Mouse (Mus musculus) testis, adult 2 months (tissue): ENCODE measurements around the gene Rest.

Experiments
- CTCF ChIP-seq: fragments of 200-500 bp; IDR thresholded peaks from 2 replicates; pipeline ENCODE4 v1.5.1; 2012; ENCODE audit warnings: low read depth, mild to moderate bottlenecking, inconsistent platforms, low read length, moderate library complexity; ENCODE audit not compliant: control insufficient read depth, insufficient read depth, insufficient replicate concordance
- POLR2A ChIP-seq: fragments of 200-500 bp; IDR thresholded peaks from 2 replicates; pipeline ENCODE4 v1.6.1; 2012; ENCODE audit warnings: low read depth, mild to moderate bottlenecking, inconsistent platforms, low read length, moderate library complexity; ENCODE audit not compliant: control insufficient read depth

DNA sequence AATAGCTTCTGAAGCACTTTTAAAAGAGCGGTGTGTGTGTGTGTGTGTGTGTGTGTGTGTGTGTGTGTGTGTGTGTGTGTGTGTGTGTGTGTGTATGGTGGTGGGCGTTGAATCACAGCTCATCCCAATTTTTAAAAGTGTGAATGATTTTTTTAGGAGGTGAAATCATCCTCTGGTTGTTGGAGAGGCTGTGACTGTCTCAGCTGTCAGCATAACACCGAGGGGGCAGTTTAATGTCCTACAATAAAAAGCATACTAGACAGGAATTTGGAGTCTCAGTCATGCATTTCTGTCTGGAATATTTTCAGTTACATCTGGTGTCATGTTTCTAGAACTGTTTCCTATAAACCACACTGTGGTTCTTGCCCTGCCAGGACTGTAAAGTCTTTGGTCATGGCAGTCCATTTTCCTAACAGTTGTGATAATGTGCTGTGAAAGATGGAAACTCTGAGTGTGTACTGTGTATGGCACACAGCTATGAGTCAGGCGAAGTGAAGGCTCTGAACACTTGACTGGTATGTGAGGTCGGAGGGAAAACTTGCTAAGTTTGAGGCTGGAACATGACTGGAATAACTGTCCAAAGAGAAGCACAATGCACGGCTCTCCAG, 36.1 kb downstream of the Rest start:
- no peak for TF ChIP-seq CTCF
- TF ChIP-seq POLR2A, result no peak
